Mouse (Mus musculus) brain, embryonic 14.5 days (tissue): ENCODE measurements around the gene Stk16.

ENCODE experiments used
- CTCF ChIP-seq: fragments of 200-500 bp; IDR thresholded peaks from 2 replicates; pipeline ENCODE4 v1.5.1; 2012; ENCODE audit warnings: inconsistent platforms, mild to moderate bottlenecking, moderate library complexity, borderline replicate concordance; ENCODE audit not compliant: insufficient read depth, insufficient read length; ENCODE audit errors: extremely low read depth
- POLR2A ChIP-seq: fragments of 200-500 bp; IDR thresholded peaks from 2 replicates; pipeline ENCODE4 v1.6.1; 2012; ENCODE audit warnings: mild to moderate bottlenecking, inconsistent platforms, borderline replicate concordance; ENCODE audit not compliant: poor library complexity, insufficient read depth, insufficient read length, severe bottlenecking; ENCODE audit errors: extremely low read depth

DNA sequence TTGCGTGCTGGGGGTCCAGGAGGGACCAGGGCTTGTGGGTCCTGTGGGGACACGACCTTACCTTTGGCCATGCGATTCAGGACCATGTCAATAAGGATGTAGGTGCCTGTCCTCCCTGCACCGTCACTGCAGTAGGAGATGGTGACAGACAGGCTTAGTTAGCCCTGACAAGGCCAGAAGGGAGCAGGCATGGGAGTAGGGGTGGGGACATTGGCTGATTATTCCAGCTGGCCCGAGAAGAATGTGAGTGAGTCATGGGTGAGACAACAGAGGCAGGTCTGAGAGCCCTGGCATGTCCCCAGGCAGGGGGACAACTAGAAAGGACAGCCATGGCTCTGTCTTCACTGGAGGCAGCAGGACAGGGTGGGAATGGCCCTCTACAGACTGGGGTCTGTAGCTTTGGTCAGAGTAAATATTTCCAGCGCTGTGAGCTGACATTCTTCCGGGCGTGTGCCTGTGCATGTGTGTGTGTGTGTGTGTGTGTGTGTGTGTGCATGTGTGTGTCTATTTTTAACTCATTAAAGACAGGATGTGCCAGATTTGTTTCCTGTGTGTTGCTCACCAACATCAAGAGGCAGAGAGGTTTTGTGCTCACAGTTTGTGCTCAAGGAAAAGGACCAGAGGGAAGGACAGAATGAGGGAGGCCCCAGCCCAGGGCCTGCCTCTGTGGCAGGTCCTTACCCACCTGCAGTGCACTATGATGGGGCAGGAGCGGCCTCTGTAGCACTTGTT, 37.6 kb downstream of the Stk16 start:
- no peak for TF ChIP-seq POLR2A
- no peak for TF ChIP-seq CTCF
